Mouse (Mus musculus) stomach, embryonic 15.5 days (tissue): ENCODE data around the gene Slfn2. TPM values are rescaled to one million over a fixed set of nuclear protein-coding genes. Genes with fewer than 3 reads are reported as not detected.

Experiments used
- ATAC-seq: fragments of 200-750 bp; cut with Nextera tagmentation; 2 replicates; pipeline ENCODE4 v1.8.0; 2017; ENCODE audit warnings: low read depth, moderate number of reproducible peaks, moderate TSS enrichment; ENCODE audit not compliant: insufficient read depth, low FRiP score
- H3K27ac ChIP-seq: fragments of 300-500 bp; sonication (generic); 2 replicates; pipeline ENCODE4 v1.5.1; 2015; ENCODE audit warnings: mild to moderate bottlenecking, inconsistent platforms
- H3K27me3 ChIP-seq: fragments of 300-500 bp; sonication (generic); replicated peaks from 2 replicates; pipeline ENCODE4 v1.6.1; 2015; ENCODE audit warnings: inconsistent platforms
- H3K36me3 ChIP-seq: fragments of 300-500 bp; sonication (generic); 2 replicates; pipeline ENCODE4 v1.6.1; 2015; ENCODE audit warnings: inconsistent platforms
- H3K4me1 ChIP-seq: fragments of 300-500 bp; sonication (generic); 2 replicates; pipeline ENCODE4 v1.6.1; 2015; ENCODE audit warnings: inconsistent platforms
- H3K4me2 ChIP-seq: fragments of 300-500 bp; sonication (generic); 2 replicates; pipeline ENCODE4 v1.6.1; 2015; ENCODE audit warnings: mild to moderate bottlenecking, inconsistent platforms
- H3K4me3 ChIP-seq: fragments of 300-500 bp; sonication (generic); replicated peaks from 2 replicates; pipeline ENCODE4 v1.5.1; 2015; ENCODE audit warnings: inconsistent platforms
- H3K9ac ChIP-seq: fragments of 300-500 bp; sonication (generic); 2 replicates; pipeline ENCODE4 v1.6.1; 2015; ENCODE audit warnings: inconsistent platforms
- H3K9me3 ChIP-seq: fragments of 300-500 bp; sonication (generic); 2 replicates; pipeline ENCODE4 v1.6.1; 2016; ENCODE audit warnings: inconsistent platforms
- WGBS: fragments of 180-500 bp; shearing (Covaris S2); methylation state at CpG from one replicate; pipeline ENCODE4 v1.1.7; 2015; 5-methylcytosine and 5-hydroxymethylcytosine counted together
- microRNA-seq: library from miRNA; unstranded; fragments of <30 nt; microRNA quantifications from one replicate; pipeline ENCODE4, GENCODE M21; 2016
- polyA plus RNA-seq: library from polyadenylated mRNA; unstranded; fragments of >200 nt; fragmentation: Nextera tagmentation; extraction: Ambion mirVana; gene quantifications from 2 replicates; pipeline ENCODE4 v1.2.1, GENCODE M21; 2015

Slfn2 gene
- polyA plus RNA-seq, 1 experiment from 2014 or later: 9.2 TPM

DNA sequence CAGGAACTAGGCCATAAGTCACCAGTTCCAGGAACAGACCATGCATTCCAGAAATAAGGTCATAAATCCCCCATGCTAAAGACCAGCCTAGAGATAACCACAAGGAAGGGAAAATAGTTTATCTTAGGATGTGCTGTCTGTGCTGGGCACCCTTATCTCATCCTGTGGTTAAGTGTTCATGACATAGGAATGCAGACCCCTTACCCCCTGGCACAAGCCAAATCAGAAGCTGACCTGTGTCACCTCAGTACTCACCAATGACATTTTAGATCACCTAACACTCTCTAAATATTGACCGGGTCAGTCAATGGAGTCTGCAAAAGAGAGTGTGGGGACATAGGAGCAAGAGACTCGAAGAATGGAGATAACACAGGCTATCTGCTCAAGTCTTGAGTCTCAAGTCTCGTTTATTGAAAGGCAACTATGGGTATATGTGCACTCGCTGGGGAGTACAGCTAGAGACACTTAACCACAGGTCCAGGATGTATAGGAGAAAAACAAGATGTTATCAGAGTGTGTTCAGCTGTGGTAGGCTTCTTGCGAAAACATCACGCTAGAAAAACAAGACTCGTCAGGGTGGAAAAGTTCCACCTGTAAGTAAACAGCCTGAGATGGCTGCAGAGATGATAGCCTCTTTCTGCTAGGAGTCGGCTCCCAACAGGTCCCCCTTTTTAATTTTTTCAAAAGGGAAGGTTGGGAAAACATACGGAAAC is 14.7 kb downstream of the Slfn2 start:
- Histone ChIP-seq H3K36me3 (no peaks in the 10 kb centered on the region), H3K9ac (no peak overlapping the region), H3K27ac (no peak overlapping the region), H3K9me3 (no peaks in the 10 kb centered on the region), H3K4me2 (no peak overlapping the region), H3K4me1 (no peaks in the 10 kb centered on the region), H3K27me3 (no peaks in the 10 kb centered on the region), H3K4me3 (no peak overlapping the region)
- 53% methylated on average over 9 of the region's 9 CpGs for WGBS
- no peak for ATAC-seq

- whole genome bisulfite sequencing: 57% methylated on average over 7 of the region's 7 CpGs
- Histone ChIP-seq H3K36me3 (no peaks in the 10 kb centered on the region), H3K9me3 (no peaks in the 10 kb centered on the region), H3K4me2 (no peak overlapping the region), H3K4me1 (no peaks in the 10 kb centered on the region), H3K9ac (no peak overlapping the region), H3K27me3 (no peaks in the 10 kb centered on the region), H3K4me3 (no peak overlapping the region), H3K27ac (no peak overlapping the region)
- no peak for ATAC-seq
Measured at GRCm38 (mm10) chr11:83082741-83083473, 18.0 kb downstream of the Slfn2 start.

DNA sequence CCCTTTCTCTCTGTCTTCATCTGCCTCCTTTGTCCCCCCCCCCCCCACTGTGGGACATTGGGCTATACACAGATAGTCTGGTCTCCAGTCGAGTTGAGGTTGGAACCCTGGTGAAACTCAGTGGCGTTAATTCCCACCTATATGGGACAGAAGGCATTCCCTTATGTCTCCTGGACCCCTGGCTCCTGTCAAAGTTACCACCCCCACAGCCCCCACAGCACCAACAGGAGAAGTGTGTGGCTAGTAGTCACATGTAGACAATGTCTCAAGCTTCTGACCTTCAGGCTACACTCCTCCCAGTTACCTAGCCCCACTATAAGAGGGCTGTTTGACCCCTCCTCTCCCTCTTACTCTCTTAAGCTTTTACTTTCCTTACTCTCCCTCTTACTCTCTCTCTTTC is 19.2 kb downstream of the Slfn2 start:
- no peaks in the 10 kb centered on the region for H3K9me3 ChIP-seq
- 82% methylated on average over 2 of the region's 2 CpGs for WGBS
- no peak for ATAC-seq
- no peak overlapping the region for H3K4me2 ChIP-seq
- H3K27ac ChIP-seq: no peak overlapping the region
- H3K9ac ChIP-seq: no peak overlapping the region
- H3K36me3 ChIP-seq: no peaks in the 10 kb centered on the region
- no peak overlapping the region for H3K4me3 ChIP-seq
- no peaks in the 10 kb centered on the region for H3K27me3 ChIP-seq
- no peaks in the 10 kb centered on the region for H3K4me1 ChIP-seq

DNA sequence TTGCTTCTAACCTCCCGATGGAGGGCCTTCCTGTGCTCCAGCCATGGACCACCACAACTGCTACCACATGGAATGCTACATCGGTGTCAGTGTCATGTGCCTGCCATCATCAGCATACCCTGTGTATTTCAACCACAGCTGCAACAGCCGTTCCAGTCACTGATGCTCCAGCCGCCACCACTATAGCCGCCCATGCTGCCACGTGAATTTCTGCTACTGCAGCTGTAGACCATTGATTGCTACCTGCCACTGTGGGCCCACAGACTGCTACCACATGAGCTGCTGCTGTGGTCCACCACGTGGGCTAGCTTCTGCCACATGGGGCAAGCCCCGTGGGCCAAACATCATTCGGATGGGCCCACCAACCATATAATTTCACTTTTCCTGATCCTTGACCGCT is 19.8 kb downstream of the Slfn2 start:
- no peaks in the 10 kb centered on the region for H3K9me3 ChIP-seq
- 86% methylated on average over 10 of the region's 10 CpGs for WGBS
- ATAC-seq: no peak
- no peaks in the 10 kb centered on the region for H3K27me3 ChIP-seq
- no peak overlapping the region for H3K27ac ChIP-seq
- no peak overlapping the region for H3K4me2 ChIP-seq
- H3K4me3 ChIP-seq: no peak overlapping the region
- no peaks in the 10 kb centered on the region for H3K4me1 ChIP-seq
- H3K36me3 ChIP-seq: no peaks in the 10 kb centered on the region
- no peak overlapping the region for H3K9ac ChIP-seq

DNA sequence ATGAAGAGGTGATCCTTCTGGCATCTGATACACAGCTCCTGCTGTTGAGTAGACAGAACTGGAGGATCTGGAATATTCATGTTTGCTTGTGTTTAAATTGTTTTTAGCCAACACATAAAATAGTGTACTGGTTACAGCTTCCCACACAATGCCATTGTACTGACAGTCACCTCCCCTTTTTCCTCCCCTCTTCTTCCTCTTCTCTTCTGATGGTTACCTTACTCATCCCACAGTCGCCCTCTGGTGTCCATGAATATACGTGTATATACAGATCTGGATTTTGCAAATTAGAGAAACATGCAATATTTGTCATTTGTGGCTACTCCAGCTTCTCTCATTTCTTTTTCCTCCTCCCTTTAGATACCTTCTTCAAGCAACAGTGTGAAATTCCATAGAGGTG is 50.2 kb downstream of the Slfn2 start:
- Histone ChIP-seq H3K4me1 (no peaks in the 10 kb centered on the region), H3K27ac (no peak overlapping the region), H3K27me3 (no peaks in the 10 kb centered on the region), H3K9ac (no peak overlapping the region), H3K36me3 (no peaks in the 10 kb centered on the region), H3K4me2 (no peak overlapping the region), H3K9me3 (no peaks in the 10 kb centered on the region), H3K4me3 (no peak overlapping the region)
- ATAC-seq: no peak
- 31% methylated on average over 2 of the region's 2 CpGs for WGBS

GRCm38 (mm10) chr11:83116597-83117227 is 51.8 kb downstream of the Slfn2 start, which contains the start of gene Slfn1:
Gene Slfn1 (plus strand): TSS chr11:83116849.
- no peaks in the 10 kb centered on the region for H3K9me3 ChIP-seq
- no peak within 1 kb of the TSS for H3K9ac ChIP-seq
- no peaks in the 10 kb centered on the region for H3K36me3 ChIP-seq
- H3K4me3 ChIP-seq: no peak within 1 kb of the TSS
- H3K27me3 ChIP-seq: no peaks in the 10 kb centered on the region
- no peak within 1 kb of the TSS for H3K27ac ChIP-seq
- 85% methylated on average over 13 of the region's 13 CpGs for WGBS
- no peaks in the 10 kb centered on the region for H3K4me1 ChIP-seq
- ATAC-seq: no peak
- no peak within 1 kb of the TSS for H3K4me2 ChIP-seq

GRCm38 (mm10) chr11:83118056-83118455 is 53.1 kb downstream of the Slfn2 start:
- Histone ChIP-seq H3K27ac (no peak overlapping the region), H3K4me3 (no peak overlapping the region), H3K9ac (no peak overlapping the region), H3K36me3 (no peaks in the 10 kb centered on the region), H3K9me3 (no peaks in the 10 kb centered on the region), H3K4me2 (no peak overlapping the region), H3K27me3 (no peaks in the 10 kb centered on the region), H3K4me1 (no peaks in the 10 kb centered on the region)
- 31% methylated on average over 3 of the region's 3 CpGs for WGBS
- no peak for ATAC-seq

Small RNA genes lying within 50 kb of the gene (microRNA-seq; reads per million reads assigned to microRNA genes)
- gene Gm27598: not detected

Other genes starting within 250 kb of the Slfn2 start
- 17.5 and 20.2 TPM in 2 replicates for gene Rffl, start 193.9 kb upstream of the Slfn2 start, polyA plus RNA-seq
- 13.6 and 14.8 TPM in 2 replicates for gene Rad51d, start 174.5 kb upstream of the Slfn2 start, polyA plus RNA-seq
- gene Fndc8, start 173.0 kb upstream of the Slfn2 start, polyA plus RNA-seq: 0.13 and 0.15 TPM in 2 replicates
- gene Nle1, start 156.7 kb upstream of the Slfn2 start, polyA plus RNA-seq: 30.7 and 31.1 TPM in 2 replicates
- 2.5 and 2.6 TPM in 2 replicates for gene Unc45b, start 154.6 kb upstream of the Slfn2 start, polyA plus RNA-seq
- gene Slfn5, start 113.8 kb upstream of the Slfn2 start, polyA plus RNA-seq: 2.4 and 2.5 TPM in 2 replicates
- 23.8 and 26.8 TPM in 2 replicates for gene Slfn9, start 73.3 kb upstream of the Slfn2 start, polyA plus RNA-seq
- 0.81 and 1.0 TPM in 2 replicates for gene Slfn8, start 44.3 kb upstream of the Slfn2 start, polyA plus RNA-seq
- gene Slfn1, start 51.7 kb downstream of the Slfn2 start, polyA plus RNA-seq: 1.6 and 1.8 TPM in 2 replicates
- gene Slfn4, start 110.1 kb downstream of the Slfn2 start, polyA plus RNA-seq: 0.73 and 0.76 TPM in 2 replicates
- 0.53 and 0.88 TPM in 2 replicates for gene Slfn3, start 126.2 kb downstream of the Slfn2 start, polyA plus RNA-seq
- 1.1 and 2.6 TPM in 2 replicates for gene Slfn14, start 221.6 kb downstream of the Slfn2 start, polyA plus RNA-seq
- gene Ap2b1, start 233.9 kb downstream of the Slfn2 start, polyA plus RNA-seq: 42.3 and 53.0 TPM in 2 replicates
- gene Pex12, start 237.5 kb downstream of the Slfn2 start, polyA plus RNA-seq: 14.0 TPM in 2 replicates